Mouse (Mus musculus): ENCODE measurements at regions not wholly inside any gene's neighbourhood (a gene's known extent, or its start where the extent isn't known, plus 50 kb on each side); places are given as distances from the start of the nearest gene placed in this dataset.
A peak's percentile ranks its signal among the peaks of the same experiment; 100 is the strongest.

DNA sequence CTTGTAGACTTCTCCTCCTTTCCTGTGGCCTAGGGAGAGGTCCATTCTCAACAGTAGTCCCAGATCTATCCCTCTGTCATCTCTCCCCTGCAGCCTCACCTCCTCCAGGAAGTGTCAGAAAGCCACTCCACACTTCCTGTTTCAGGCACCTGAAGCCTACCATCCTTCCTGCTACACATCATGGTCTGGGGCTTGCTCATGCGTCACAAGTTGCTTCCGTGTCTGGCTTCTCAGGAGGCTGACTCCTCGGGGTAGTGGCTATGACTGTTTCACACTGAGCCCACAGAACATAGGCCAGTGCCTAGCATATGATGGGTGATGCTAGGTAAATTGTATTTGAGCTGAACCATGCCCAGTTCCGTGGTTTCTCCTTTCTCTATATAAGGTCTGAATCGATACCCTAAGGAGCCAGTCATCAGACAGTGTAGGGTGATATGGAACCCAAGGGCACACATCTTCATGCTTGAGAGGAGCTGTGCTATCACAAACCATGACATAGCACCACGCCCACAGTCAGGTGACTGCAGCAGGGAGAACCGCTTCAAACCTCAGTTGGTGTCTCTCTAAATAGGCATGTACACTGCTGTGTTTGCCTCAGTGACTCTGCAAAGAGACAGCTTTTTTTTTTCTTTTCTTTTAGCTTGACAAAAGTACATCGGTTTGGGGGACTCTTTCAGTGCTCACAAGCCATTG lies 272.2 kb downstream of the Sec61b start:
- no peak for DNase-seq

DNA sequence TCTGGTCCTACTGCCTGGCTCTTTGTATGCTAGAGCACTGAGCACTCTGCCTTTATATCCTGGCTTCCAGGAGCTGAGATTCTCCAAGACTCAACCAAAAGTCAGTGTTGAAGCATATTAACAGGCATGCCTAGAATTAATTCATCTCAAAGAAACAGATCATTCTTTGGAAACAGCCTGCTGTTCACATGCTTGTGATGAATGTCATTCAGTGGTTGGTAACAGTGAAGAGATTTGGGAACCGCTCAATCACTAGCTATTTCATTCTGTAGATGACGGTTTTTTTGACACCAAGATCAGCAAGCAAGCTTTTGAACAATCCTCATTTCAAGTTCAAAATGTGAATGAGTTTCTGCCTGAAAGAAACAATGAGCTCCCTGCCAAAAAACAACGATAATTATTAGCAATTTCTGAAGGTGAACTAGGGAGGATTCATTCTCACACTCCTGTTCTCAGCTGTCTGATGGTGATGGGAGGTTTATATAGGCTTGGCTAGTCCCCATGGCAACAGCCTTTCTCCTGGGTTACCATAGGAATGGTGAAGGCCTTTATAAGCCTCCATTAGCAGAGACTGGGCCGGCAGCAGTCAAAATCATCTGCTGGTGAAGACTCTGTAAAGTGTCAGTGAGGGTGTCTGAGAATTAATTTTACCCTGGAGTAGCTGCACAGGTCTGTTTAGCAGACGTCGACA lies 272.6 kb upstream of the Nr4a3 start:
- no peak for DNase-seq

DNA sequence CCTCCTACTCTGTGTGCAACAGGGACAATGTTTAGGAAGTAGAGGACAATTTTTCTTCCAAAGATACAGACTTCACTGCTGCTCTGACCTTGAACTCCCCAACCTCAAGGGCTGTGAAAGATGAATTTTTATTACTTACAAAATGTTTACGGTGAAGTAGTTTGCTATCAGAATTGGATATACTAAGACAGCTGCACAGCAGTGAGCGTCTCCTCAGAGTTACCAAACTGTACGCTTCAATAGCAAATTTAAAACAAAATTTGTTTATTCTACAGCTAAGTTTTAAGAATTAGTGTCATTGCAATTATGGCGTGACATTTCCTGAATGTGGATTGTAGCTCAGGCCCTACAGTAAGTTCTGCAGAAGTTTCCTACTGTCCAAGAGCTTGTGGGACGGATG lies 270.3 kb upstream of the Nr4a3 start:
- DNase-seq: no peak

DNA sequence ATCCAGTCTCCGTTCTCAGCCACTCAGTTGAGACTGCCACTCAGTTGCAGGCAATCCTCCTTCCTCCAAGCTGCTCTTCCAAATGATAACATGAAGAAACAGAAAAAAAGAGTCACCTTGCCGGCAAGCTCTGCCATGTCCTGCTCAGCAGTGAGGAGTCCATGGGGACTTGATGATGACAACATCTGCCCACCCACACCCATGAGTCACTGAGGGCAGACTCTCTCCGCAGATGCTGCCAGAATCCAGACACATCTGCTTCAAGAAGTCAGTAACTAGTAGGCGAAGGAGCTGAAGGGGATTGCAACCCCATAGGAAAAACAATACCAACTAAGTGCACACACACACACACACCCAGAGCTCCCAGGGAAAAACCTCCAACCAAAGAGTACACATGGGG lies 263.9 kb upstream of the Nr4a3 start:
- peak; percentile 88 for DNase-seq

DNA sequence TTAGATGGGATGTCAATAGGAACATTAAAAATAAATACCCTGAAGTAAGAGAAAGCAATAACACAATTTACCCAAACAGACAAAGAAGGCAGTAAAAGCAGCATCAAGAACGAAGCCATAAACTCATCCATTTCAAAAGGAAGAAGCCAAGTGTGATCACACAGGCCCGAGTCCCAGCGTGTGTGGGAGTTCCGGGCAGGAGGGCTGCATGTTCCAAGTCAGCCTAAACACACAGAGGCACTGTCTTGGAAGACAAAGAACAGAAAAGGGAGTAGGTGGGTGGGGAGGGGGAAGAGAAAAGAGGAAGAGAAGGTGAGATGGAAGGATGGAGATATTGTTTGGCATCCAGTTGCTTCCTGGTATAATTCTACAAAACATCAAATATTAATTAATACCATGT lies 248.0 kb upstream of the Nr4a3 start:
- DNase-seq: peak; percentile 64

DNA sequence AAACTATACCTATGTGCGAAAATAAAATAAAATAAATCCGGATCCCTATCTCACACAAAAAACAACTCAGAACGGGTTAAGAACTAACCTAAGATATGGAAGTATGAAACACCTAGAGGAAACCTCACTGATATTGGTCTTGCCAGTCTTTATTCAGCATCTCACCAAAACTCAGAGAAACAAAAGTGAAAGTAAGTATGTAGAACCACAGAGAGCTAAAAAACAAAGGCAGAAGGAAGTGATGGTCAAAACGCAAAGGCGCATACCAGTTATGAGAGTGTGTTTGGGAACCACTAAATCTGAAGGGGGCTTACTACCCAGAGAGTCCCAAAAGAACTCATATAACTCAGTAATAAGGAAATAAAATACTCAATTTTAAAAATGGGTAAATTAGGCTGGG lies 245.8 kb upstream of the Nr4a3 start:
- no peak for DNase-seq

DNA sequence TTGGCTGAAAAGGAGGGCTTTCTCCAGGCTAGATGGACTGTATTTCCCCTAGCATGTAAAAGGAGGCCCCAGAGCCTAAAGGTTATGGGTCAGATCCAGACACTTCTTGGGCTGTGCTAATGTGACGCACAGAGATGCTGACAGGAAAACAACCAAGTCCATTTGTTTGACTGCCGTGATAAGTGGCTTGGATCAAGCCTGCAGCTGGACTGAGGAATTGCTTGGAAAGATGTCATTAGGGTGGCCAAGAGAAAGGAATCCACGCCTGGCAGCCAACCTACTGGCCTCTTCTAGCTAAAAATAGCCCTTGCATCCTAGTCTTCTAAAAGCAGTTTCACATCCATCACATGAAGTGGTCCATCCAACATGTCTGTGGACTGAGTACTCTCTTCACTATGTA lies 241.8 kb upstream of the Nr4a3 start:
- DNase-seq: peak; percentile 94

GRCm38 (mm10) chr4:47807877-47808276 lies 237.1 kb upstream of the Nr4a3 start:
- DNase-seq: peak; percentile 61

GRCm38 (mm10) chr4:47814030-47814429 lies 230.9 kb upstream of the Nr4a3 start:
- peak; percentile 64 for DNase-seq

GRCm38 (mm10) chr4:47818371-47819159 lies 226.4 kb upstream of the Nr4a3 start:
- DNase-seq: peak; percentile 31

DNA sequence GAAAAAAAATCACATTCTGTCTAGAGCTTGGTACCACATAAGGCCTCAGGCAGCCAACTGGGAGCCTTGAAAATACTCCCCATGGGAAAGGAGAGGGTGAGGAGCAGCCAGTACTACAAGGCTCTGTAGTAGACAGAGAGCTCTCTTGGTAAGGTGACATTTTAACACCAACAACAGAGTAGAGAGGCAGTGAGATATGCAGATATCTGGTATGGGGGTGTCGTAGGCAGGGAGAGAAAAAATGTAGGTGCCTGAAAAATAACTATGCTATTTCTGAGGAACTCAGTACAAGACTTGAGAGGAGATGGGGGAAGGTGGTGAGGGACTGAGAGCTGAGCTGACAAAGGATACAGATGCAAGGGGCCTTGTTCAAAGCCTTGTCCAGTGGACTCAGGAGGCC lies 224.4 kb upstream of the Nr4a3 start:
- peak; percentile 9 for DNase-seq

GRCm38 (mm10) chr4:47823299-47823698 lies 221.7 kb upstream of the Nr4a3 start:
- peak; percentile 30 for DNase-seq

- no peak for DNase-seq
Observed at GRCm38 (mm10) chr4:47824083-47824482, 220.9 kb upstream of the Nr4a3 start.

- peak; percentile 21 for DNase-seq
Observed at GRCm38 (mm10) chr4:47832905-47833304, 212.0 kb upstream of the Nr4a3 start.

- DNase-seq: peak; percentile 80
Observed at GRCm38 (mm10) chr4:47838411-47838810, 206.5 kb upstream of the Nr4a3 start.

- DNase-seq: peak; percentile 85
Observed at GRCm38 (mm10) chr4:47842128-47842656, 202.8 kb upstream of the Nr4a3 start.

GRCm38 (mm10) chr4:47845239-47845638 lies 199.7 kb upstream of the Nr4a3 start:
- peak; percentile 44 for DNase-seq

DNA sequence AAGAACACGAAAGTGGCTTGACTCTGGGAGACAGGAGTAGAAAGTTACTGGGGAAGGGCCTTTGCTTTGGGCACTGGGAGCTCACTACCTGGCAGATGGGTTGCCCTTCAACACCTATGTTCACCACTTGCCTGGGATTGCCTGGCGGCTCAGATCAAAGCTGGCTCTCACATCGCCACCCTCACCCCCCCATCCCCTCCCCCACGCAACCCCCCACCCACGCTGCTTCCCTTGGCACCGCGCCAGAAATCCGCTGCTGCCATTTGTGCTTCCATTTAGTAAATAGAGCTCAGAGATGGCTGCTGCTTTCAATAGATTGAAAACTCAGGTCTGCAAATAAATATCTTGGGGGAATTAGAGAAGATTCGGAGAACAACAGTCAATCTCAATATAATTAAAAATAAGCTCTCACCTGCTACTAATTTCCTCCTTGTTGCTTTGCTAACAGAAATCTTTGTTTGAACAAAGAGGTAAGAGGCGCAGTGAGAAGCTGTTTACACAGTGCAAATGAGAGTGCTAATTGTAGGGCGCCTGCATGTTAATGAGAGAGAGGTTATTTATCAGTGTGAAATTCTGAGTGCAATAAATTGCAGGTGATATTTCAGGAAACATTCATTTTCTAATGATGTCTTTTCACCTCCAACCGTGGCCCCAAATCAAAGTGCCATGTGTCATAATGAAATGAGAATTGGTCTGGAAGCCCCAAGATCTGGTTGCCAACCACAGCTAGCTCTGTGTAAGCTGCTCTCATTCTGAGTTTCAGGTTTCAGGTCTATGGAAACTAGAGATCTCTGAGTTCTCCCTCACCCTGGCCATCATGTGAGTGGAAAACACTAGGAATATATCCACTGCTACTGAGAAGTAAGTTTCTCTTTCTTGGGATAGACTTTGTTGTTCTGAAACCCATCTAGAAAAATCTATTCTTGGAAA lies 198.3 kb upstream of the Nr4a3 start:
- peak; percentile 74 for DNase-seq

DNA sequence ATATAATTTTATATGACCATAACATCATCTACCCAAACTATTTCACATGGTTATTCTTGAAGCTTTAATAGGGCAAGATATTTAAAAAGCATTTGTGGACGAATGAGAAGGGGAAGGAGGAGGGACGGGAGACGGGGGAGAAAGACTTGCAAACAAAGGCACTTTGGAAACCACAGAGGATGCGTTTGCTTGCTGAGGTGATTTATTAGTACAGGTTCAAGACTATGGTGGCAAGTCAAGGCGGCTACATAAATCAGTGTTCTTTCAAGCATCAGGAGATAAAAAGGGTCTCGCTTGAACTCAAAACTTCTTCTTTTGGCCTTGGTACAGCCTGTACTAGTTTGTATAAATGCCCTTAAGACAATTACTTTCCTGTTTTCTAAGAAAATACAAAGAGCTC lies 183.8 kb upstream of the Nr4a3 start:
- no peak for DNase-seq

- no peak for DNase-seq
Observed at GRCm38 (mm10) chr4:47870010-47870637, 174.8 kb upstream of the Nr4a3 start.

DNA sequence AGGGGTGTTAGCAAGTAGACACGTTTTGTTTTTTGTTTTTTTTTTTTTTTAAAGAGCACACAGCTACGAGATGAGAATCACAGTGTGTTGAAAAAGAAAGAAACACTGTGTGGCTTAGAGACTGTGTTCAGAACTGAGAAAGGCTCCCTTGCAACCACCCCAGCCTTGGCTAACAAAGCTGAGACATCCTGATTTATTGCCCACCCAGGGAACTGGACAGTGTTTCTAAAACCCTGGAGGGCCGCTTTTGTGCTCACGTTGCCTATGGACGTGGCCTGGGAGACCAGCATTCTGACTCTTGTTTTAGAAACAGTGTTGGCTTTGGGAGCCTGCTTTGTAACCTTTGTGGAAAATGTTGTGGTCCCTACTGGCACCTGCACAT lies 174.3 kb upstream of the Nr4a3 start:
- no peak for DNase-seq

DNA sequence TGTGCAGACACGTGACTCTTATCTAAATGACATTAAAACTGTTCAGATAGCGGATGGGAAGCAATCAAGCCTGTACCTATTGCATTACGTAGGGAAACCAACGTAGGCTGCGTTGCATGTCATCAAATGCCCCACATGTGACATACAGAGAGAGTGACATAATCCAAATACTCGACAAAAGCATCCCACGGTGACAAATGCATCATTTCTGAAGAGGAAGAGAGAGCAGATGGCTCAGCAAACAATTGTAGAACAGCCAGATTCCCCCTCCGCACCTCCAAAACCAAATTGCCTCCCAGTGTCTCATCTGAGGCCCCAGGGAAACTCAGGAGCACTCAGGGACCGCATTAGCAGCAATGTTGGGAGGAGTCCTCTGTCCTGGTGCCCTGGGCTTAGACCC lies 163.4 kb upstream of the Nr4a3 start:
- DNase-seq: no peak
